Mouse (Mus musculus): Measurements from ENCODE around the gene Ssxb3. TPM values are rescaled to one million over a fixed set of nuclear protein-coding genes. Genes with fewer than 3 reads are reported as not detected.

Gene Ssxb3
- not detected in 2 replicates for polyA plus RNA-seq (2012; rRNA removed)

GRCm38 (mm10) chrX:8591716-8592115 is at the start of gene Ssxb3:
Gene Ssxb3, minus strand, starts transcription at chrX:8591816.

DNA sequence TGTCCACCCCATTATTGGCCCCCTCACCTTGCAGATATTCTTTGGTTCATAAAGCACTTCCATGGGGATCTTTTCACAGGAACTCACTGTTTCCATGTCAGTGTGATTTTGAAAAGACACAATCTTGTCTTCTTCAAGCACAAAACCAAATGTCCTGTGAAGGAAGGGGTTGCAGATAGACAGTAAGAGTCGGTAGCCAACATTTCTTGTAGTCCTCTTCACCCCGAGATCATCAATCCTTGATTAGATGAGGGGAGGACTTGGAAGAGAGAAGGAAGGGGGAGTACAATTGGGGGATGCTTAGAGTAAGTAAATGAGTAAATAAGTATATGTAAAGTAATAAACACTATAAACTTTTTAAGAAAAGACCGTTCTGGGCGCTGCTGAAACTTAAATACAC is 43.5 kb downstream of the Ssxb3 start, which contains the start of gene Ssxb6:
Gene Ssxb6 (minus strand): TSS at position 101 of the 400 bp plus-strand sequence.

Other genes with a start within 250 kb of the Ssxb3 start
- not detected in 2 replicates for gene Ssxb9, start 224.8 kb downstream of the Ssxb3 start, polyA plus RNA-seq (2012; rRNA removed)
- not detected in 2 replicates for gene Ssxb1, start 178.5 kb downstream of the Ssxb3 start, polyA plus RNA-seq (2012; rRNA removed)
- gene Ssxb2, start 130.1 kb downstream of the Ssxb3 start, polyA plus RNA-seq (2012; rRNA removed) = not detected in 2 replicates
- not detected in 2 replicates for gene Gm14459, start 66.9 kb downstream of the Ssxb3 start, polyA plus RNA-seq (2012; rRNA removed)
- not detected in 2 replicates for gene Ssxb6, start 43.6 kb downstream of the Ssxb3 start, polyA plus RNA-seq (2012; rRNA removed)
- gene Ssxb8, start 99.0 kb upstream of the Ssxb3 start, polyA plus RNA-seq (2012; rRNA removed) = not detected in 2 replicates
- not detected in 2 replicates for gene Ssx9, start 156.6 kb upstream of the Ssxb3 start, polyA plus RNA-seq (2012; rRNA removed)
- not detected in 2 replicates for gene Ssxb5, start 211.9 kb upstream of the Ssxb3 start, polyA plus RNA-seq (2012; rRNA removed)

All from central nervous system, embryonic 14 days (tissue).